Mouse (Mus musculus) ES-CJ7 (cell line): ENCODE results near the gene Fbxo21.

Experiments used
- DNase-seq: peaks from one replicate; pipeline ENCODE4 v3.0.0; 2011; ENCODE audit warnings: low read depth, low spot score

Fbxo21 gene

GRCm38 (mm10) chr5:117976657-117977500 is at the start of gene Fbxo21:
TSS of gene Fbxo21 (plus strand) at chr5:117976730.
- DNase-seq: peak; percentile 94

GRCm38 (mm10) chr5:117928553-117928952 is 48.0 kb upstream of the Fbxo21 start:
- DNase-seq: peak; percentile 59

DNA sequence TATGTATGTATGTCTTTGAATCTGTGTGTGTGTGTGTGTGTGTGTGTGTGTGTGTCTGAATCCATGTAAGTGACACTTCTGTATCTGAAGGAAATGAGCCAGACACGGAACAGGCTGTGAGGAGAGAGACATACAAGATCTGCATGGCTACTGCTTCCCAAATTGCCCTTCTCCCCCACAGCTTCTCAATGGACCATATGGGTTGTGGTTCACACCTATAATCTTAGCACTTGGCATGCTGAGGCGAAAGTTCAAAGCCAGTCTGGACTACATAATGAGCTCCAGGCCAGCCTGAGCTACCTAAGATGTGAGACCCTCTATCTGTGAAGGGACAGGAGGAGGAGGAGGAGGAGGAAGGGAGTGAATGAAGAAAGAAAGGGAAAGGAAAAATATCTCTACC is 44.3 kb upstream of the Fbxo21 start:
- DNase-seq: no peak

DNA sequence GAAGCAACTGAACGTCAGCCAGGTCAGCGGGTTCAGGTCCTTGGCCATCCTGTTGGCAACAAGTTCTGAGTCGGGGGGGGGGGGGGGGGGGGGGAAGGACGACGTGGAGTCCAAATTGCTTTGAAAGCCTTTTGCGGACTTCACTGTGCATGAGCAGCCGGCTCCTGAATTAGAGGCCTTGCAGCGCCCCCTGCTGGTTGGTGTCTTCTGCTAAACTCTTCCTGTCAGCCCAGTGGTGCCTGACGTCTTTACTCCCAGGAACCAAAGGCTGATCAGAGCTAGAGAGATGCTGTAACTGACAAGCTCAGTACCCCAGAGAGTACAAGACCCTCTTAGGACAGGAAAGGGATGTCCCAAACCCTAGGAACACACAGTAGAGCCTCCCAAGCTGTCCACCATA is 43.7 kb upstream of the Fbxo21 start:
- peak; percentile 82 for DNase-seq

GRCm38 (mm10) chr5:117936346-117936745 is 40.2 kb upstream of the Fbxo21 start:
- no peak for DNase-seq

- DNase-seq: no peak
Observed at GRCm38 (mm10) chr5:117937186-117937585, 39.3 kb upstream of the Fbxo21 start.

DNA sequence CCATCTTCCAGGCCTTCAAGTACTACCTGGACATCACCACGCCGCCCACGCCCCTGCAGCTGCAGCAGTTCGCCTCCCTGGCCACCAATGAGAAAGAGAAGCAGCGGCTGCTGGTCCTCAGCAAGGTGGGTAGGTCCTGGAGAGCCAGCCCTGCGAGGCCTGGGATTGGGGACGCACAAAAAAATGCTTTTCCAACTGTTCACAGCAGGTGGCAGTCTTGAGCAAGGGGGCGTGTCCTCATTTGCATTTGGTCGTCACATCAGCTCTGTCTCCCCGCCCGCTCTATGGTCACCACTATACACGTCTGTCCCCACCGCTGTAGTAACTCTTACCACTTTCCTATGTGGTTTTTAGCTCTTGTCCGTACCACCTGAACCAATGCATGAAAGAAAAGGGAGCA is 38.3 kb upstream of the Fbxo21 start:
- peak; percentile 85 for DNase-seq

GRCm38 (mm10) chr5:117939402-117939801 is 37.1 kb upstream of the Fbxo21 start:
- no peak for DNase-seq

- DNase-seq: peak; percentile 81
Observed at GRCm38 (mm10) chr5:117941552-117941951, 35.0 kb upstream of the Fbxo21 start.

- DNase-seq: no peak
Observed at GRCm38 (mm10) chr5:117946605-117947004, 29.9 kb upstream of the Fbxo21 start.

DNA sequence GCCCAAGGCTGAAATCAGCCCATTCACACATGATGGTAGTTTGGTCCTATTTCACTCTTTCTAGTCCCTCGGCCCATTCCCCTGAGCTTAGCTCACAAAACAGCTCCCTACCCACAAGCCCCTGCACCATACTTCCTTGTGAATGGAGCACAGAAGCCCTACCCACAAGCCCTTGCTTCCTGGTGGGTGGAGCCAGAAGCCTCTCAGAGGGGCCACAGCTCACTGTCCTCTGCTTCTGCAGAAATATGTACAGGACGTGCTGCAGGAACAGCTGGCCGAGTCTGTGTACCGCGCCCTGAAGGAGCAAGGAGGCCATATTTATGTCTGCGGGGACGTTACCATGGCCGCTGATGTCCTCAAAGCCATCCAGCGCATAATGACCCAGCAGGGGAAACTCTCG is 27.1 kb upstream of the Fbxo21 start:
- peak; percentile 57 for DNase-seq

DNA sequence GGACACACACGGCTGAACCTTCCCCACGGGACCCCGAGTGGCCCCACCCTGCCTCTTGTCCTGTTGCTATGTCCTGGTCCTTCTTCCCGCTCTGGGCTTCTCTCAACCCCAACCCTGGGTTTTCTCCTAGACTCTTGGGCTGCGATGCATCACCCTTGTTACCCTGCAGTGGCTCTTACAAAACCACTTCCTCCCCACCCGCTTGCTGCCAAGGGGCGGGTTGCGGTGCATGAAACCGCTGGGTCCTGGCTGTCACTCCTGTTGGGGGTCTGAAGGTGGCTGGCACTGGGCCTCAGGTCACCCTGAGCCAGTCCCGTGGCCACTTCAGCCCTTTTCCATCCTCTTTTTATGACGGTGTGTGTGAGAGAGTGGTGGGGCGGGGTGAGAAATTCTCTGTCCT is 22.6 kb upstream of the Fbxo21 start:
- DNase-seq: no peak

DNA sequence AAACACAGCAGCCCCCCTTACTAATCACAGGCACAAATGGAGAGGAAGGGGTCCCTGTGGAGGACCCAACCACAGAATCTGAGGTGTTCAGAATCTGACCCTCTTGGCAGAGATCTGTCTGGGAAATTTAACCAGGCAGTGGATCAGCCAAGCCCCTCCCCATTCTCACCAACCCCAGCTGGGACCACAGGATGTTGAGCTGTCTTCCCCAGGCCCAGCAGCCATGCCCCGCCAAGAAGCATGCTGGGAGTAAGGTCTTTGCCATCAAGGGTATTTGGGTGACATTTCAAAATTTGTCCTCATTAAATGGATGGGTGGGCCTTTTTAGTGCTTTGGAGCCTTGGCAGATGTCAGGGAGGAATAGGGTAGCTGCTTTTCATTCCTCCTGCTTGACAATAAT is 22.1 kb upstream of the Fbxo21 start:
- no peak for DNase-seq

DNA sequence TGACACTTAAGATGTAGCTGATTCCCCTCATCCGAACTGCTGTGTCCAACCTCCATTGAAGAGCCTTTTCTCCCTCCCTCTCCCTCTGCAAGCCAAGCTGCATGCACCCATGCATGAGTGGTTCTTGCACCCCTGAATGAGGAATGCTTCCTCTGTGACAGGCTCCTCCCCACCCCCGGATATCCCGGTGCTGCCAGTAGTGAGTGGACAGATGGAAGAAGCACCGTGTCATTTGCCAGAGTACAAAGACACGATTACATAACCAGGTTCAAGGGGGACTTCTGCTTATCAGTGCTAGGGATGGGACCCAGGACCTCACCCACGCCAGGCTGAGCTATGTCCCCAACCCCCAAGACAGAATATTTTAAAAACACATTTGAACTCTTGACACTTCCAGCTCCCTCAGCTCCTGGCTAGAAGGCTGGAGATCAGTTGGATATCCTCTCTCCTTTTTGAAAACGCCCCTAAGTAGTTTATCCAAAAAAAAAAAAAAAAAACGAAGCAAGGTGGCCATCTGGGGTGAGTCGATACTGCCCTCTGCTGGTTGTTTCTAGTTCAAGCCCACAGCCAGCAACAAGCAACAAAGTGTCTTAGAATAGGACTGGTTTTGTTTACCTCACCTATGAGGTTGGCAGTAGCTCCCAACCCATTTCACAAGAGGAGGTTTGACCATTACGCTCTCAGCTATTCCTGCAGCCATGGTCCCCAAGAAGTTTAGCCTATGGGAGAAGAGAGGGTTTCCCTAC is 20.7 kb upstream of the Fbxo21 start:
- peak; percentile 77 for DNase-seq

GRCm38 (mm10) chr5:117964750-117965149 is 11.8 kb upstream of the Fbxo21 start:
- DNase-seq: no peak

DNA sequence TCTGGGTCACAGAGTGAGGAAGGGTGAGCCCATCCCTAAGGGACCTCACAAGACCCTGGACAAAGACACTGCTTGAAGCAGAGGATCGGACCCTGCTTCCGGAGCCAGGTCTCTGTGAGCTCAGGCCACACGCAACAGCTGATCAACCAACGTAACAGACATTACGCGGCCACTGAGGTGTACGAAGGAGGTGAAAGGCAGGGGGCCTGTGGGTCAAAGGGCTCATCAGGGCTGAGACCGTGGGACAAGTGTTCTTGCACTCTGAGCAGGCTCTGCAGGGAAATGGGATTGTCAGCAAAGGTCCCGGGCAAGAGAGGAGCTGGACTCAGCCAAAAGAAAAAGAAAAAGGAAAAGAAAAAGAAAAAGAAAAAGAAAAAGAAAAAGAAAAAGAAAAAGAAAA is 9.6 kb upstream of the Fbxo21 start:
- DNase-seq: no peak

DNA sequence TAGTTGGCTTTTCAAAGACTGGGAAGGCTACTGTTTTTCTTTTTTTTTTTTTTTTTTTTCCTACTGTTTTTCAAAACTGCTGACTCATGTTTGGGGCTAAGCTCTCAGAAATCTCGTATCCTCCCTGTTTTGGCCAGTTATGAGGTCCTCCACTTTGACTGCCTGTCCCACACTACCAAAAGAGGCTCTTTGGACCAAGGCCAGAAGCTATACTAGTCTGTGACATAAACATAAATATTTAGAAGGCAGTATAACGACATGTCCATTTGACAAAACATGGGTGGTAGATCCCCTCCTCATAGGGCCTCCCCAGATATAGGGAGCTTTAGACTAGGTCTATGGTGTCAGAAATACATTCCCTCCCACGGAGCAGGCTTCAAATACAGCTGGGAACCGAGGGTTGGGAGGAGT is 8.9 kb upstream of the Fbxo21 start:
- no peak for DNase-seq

- no peak for DNase-seq
Observed at GRCm38 (mm10) chr5:117969681-117970427, 6.7 kb upstream of the Fbxo21 start.

DNA sequence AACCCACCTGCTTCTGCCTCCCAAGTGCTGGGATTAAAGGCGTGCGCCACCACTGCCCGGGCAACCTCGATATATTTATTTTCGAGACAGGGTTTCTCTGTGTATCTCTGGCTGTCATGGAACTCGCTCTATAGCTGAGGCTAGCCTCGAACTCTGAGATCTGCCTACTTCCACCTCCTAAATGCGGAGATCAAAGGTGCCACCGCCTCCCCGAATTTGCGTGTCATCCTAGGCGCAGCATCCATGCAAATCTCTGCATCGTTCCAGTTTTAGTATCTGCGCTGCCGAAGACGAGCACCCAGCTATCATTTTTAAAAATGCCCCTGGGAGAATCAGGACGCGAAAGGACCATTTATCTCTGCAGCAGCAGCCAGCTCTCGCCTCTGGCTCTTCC is 270 bp upstream of the Fbxo21 start:
- DNase-seq: no peak

- DNase-seq: no peak
Observed at GRCm38 (mm10) chr5:117977501-117978158, 1.1 kb downstream of the Fbxo21 start.

GRCm38 (mm10) chr5:117978159-117978697 is 1.7 kb downstream of the Fbxo21 start:
- no peak for DNase-seq
